Mouse (Mus musculus) B cell, adult (primary cell): ENCODE measurements around the gene Zfp655. TPM values are rescaled to one million over a fixed set of nuclear protein-coding genes. Genes with fewer than 3 reads are reported as not detected.

Source experiments
- total RNA-seq: library from RNA; stranded (reverse); gene quantifications from 4 replicates; pipeline ENCODE4 v1.2.4, GENCODE M21; 2023; ENCODE audit not compliant: inconsistent age

Zfp655 gene
- total RNA-seq = 73.9 to 88.1 TPM (median 79.3 TPM) in 4 replicates

DNA sequence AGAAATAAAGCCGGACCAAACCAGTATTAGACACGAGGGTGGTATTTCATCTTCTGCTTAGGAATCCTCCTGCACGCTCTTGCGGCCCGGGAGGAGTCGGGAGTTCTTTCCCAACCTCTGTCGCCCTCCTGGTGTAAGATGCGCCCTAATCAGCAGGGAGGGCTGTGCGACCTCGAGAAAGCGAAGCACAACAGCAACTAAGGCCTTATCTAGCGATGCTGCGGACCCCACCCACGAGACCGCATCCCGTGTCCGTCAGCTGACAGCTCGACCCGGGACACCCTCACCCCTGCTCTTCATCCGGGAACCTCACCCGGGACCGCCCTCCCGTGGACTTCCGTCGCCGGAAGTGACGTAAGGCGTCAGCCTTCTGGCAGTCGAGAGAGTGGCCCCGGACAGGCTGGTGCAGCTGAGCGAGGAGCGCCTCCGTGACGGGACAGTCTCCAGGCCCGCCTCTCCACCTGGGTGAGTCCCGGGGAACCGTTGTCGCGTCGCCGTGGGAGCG, at the start of gene Zfp655:
TSS of gene Zfp655 (plus strand) at position 349 of the 505 bp plus-strand sequence.

DNA sequence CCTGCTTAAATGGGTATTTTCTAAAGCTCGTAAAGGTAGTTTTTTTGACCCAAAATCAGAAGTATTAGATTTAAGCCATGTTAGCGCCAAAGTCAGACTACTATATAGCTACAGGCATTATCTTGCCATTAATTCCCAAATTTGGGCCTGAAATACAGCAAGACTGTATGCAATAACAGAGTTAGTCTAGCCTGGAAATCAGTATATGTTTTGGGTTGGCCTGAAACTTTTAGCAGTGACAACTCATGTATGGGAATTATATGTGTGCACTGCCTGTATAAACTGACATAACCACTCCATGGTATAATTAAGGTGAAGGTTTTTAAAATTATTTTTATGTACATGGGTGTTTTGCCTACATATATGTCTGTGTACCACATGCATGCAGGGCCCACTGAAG, 39.6 kb upstream of the Zfp655 start, which contains the start of gene Atp5j2:
TSS of gene Atp5j2 (minus strand) at position 101 of the 400 bp plus-strand sequence.

DNA sequence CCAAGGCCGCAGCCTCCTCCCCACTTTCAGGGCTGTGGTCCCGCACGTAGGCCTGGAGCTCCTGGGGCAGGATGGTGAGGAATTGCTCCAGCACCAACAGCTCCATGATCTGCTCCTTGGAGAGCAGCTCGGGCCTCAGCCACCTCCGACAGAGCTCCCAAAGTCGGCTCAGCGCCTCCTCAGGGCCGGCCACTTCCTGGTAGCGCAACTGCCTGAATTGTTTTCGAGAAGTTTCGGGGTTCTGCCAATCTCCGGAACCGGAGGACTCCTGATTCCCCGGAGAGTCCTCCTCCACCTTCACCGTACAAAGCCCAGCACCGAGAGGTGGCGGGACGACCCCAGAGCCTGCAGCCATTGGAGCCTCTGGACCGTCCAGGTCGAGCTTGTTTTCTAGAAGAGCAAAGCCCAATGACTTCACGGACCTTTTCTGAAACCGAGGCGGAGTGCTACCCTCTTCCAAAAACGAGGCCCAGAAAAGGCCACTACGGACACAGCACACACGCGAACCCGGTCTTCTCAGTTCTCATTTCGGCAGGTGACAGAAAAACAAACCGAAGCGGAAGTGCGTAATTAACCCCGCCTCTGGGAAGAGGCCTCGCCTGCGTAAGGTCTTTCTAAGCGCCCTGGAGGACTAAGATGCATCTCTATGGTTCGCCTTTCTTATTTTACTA, 30.1 kb upstream of the Zfp655 start, which contains the start of gene Zkscan14:
TSS of gene Zkscan14 (minus strand) at position 548 of the 671 bp plus-strand sequence.

DNA sequence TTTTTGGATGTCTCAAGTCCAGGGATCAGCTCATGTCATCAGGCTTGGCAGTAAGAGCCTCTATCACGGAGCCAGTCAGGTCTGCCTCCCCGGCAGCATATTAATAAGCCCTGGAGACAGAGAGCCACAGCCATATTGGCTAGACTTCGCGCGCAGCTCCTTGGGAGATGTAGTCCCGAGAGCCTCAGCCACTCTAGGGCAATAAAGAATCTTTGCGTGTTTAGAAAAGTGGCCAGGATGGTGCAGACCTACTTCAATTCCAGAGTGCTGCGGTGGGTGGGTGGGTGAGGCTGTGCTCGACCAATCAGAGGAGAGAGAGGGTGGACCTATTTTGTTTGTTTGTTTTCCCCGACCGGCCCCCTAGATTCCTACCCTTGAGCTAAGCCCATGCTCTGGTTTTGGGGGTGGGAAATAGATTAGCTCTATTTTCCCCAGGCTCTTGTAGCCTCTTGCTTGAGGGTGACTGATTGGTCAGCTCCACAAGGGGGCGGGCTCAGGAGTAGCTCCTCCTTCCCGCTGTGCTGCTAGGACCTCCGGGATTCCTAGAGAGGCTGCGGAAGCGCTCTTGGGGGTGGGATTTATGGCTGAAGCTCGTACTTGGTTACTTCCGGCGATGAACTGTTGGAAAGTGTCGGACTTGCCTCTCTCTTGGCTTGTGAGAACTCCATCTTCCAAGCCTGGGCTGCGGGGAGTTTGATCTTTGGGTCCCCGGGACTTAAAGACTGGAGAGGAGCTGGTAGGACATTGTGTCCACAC, 27.4 kb upstream of the Zfp655 start, which contains the start of gene Zkscan5:
TSS of gene Zkscan5 (plus strand) at position 627 of the 756 bp plus-strand sequence.

DNA sequence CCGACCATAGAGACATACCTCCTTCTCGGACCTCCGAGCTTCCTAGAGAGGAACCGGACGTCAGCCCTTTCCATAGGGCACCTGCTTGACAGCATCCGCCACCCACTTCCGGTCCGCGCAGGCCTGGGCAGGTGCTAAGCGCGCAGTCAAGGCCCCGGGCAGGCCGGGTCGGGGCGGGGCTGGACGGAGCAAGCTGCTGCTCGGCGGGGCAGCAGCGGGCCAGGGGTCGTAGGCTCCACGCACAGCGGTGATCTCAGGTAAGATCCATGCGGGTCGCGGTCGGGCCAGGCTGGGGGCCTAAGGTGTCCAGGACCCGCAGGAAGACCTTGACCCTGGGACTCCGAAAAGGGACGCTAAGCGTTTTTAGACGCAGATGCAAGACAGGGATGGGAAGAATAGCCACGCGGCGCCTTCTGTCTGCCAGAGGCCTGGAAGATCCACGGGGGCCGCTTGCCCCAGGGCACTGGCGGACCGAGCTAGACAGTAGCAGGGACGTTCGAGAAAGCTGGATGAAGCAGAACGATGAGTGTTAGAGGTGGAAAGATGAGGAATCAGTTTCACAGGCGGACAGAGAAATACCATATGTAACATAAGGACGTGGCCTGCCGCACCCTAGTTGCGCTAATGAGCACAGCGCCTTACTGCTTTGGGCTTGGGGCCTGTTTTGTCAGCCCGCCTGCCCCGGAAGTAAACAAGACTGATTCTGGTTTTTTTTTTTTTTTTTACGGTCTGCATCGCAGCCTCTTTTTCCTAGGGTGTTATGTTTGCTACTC, 49.0 kb downstream of the Zfp655 start, which contains the start of gene Zscan25:
TSS of gene Zscan25 (plus strand) at position 130 of the 773 bp plus-strand sequence.

Other genes with a start within 250 kb of the Zfp655 start
- not detected in 4 replicates for gene Gm4871, start 199.0 kb upstream of the Zfp655 start, total RNA-seq
- gene 1700018F24Rik, start 188.7 kb upstream of the Zfp655 start, total RNA-seq = not detected in 4 replicates
- gene Arpc1a, start 147.9 kb upstream of the Zfp655 start, total RNA-seq = 92.7 to 106 TPM (median 95.1 TPM) in 4 replicates
- not detected in 4 replicates for gene Kpna7, start 147.7 kb upstream of the Zfp655 start, total RNA-seq
- gene Arpc1b, start 117.5 kb upstream of the Zfp655 start, total RNA-seq = 475 to 504 TPM (median 483 TPM) in 4 replicates
- gene Pdap1, start 91.5 kb upstream of the Zfp655 start, total RNA-seq = 43.2 to 51.2 TPM (median 45.2 TPM) in 4 replicates
- gene Bud31, start 91.4 kb upstream of the Zfp655 start, total RNA-seq = 197 to 219 TPM (median 209 TPM) in 4 replicates
- 22.1 to 24.1 TPM (median 23.3 TPM) in 4 replicates for gene Ptcd1, start 64.6 kb upstream of the Zfp655 start, total RNA-seq
- gene Cpsf4, start 64.5 kb upstream of the Zfp655 start, total RNA-seq = 38.9 to 41.3 TPM (median 40.4 TPM) in 4 replicates
- gene Atp5j2, start 39.7 kb upstream of the Zfp655 start, total RNA-seq = 141 to 154 TPM (median 151 TPM) in 4 replicates
- gene Zkscan14, start 29.8 kb upstream of the Zfp655 start, total RNA-seq = 32.7 to 34.6 TPM (median 33.6 TPM) in 4 replicates
- gene Zkscan5, start 27.2 kb upstream of the Zfp655 start, total RNA-seq = 8.4 to 10.2 TPM (median 9.2 TPM) in 4 replicates
- gene Zscan25, start 48.8 kb downstream of the Zfp655 start, total RNA-seq = 30.6 to 40.5 TPM (median 34.8 TPM) in 4 replicates
- gene Cyp3a57, start 113.6 kb downstream of the Zfp655 start, total RNA-seq = 0.26 TPM in 1 of 4 replicates, not detected in the others
- not detected in 4 replicates for gene Cyp3a16, start 238.0 kb downstream of the Zfp655 start, total RNA-seq